Mouse (Mus musculus): ENCODE data around the gene Zc3h4.

DNA sequence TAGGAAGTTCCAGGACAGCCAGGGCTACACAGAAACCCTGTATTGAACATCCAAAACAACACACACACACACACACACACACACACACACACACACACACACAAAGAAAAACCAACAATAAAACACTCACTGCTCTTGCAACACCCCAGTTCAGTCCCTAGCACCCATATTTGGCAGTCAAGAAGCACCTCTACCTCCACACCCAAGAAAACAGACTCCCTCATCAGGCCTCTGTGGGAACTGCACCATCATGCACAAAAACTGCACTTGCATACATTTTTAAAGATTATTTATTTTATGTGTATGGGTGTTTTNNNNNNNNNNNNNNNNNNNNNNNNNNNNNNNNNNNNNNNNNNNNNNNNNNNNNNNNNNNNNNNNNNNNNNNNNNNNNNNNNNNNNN is 40.5 kb downstream of the Zc3h4 start:
- TF ChIP-seq EP300 (IDR thresholded peaks at IDR 0.05; ENCODE audit: insufficient read depth, low read depth, low read length) = no peak
- peak; percentile 44 for TF ChIP-seq CTCF (IDR thresholded peaks at IDR 0.05)
